Mouse (Mus musculus): ENCODE measurements around the gene Sirt4. TPM values are rescaled to one million over a fixed set of nuclear protein-coding genes. Genes with fewer than 3 reads are reported as not detected.
A peak's percentile ranks its signal among the peaks of the same experiment; 100 is the strongest.

The Sirt4 gene
- polyA plus RNA-seq, 1 experiment from 2014 or later = 19.0 TPM

DNA sequence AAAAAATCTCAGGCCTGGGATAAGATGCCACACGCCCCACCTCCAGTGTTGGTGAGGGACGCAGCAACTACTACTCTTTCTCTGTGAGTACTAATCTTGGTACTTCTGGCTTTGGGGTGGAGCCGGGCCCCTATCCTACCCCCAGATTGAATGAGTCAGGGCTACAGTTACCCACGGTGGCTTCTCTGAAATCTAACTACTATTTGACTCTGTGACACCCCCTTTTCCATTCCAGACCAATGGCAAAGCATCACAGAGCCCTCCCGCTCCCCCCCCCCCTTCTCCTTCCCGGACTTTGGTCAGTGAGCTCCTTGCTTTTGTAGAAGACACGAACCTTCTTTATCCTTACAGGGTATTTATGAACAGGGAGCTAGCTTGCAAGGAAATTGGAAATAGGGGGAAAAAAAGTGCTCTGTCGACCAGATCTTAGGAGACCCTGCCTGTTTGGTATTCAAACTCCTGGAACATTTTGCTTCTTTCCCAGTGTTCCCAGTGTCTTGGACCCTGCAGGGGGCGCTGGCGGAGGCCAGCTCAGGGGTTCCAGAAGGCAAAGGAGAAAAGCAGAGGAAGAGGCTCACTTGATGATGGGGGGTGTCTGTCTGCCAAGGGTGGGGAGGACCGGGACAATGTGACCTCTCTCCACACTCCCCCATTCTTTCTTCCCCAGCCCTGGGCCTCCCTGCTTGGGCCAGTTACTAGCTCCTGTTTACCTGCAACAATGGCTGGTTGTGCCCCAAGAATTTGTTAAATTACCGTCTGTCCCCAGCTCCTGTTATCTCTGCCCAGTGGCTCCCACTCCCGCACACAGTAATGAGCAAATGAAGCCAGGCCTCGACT, 53.2 kb downstream of the Sirt4 start:
- H3K9me3 ChIP-seq = no peaks in the 10 kb centered on the region
- DNase-seq (ENCODE audit: low spot score) = no peak
- H3K4me1 ChIP-seq = peaks cover 56% of the 10 kb centered on the region
- H3K36me3 ChIP-seq = peaks cover 16% of the 10 kb centered on the region
- peaks cover 41% of the 10 kb centered on the region for H3K27me3 ChIP-seq (ENCODE audit: insufficient read depth, poor library complexity, severe bottlenecking)
- WGBS = 9% methylated on average over 14 of the region's 14 CpGs
- peak overlapping the region; percentile 94 for H3K4me3 ChIP-seq
- H3K27ac ChIP-seq = peak overlapping the region; percentile 95

DNA sequence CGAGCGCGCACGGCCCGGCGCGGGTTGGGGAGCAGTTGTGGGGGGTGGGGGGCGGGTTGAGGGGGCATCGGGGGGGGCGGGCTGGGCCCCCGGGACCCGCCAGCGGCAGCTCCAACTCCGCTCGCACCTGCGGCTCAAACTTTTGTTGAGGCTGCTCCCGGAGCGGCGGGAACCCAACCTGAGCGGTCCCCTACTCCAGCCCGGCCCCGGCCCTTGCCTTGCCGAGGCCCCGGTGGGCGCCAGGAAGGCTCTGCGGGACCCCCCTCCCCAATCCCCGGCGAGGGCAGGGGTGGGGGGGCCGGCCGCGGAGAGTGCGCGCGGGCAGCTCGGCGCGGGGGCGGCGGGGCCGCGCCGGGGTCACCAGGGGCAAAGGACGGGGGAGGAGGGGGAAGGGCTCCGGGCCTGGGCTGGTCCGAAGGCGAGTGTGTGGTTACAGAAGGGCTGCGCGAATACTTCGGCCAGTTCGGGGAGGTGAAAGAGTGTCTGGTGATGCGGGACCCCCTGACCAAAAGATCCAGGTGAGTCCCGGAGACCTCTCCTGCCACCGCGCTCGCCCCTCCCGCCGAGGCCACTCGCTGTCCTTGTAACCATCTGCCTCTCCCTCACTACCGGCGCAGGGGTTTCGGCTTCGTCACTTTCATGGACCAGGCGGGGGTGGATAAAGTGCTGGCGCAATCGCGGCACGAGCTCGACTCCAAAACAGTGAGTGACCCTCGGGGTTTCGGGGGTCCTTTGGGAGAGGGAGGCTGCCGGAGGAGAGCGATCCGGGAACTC, 54.2 kb downstream of the Sirt4 start:
- peak overlapping the region; percentile 95 for H3K27ac ChIP-seq
- H3K4me1 ChIP-seq = peaks cover 47% of the 10 kb centered on the region
- DNase-seq (ENCODE audit: low spot score) = no peak

DNA sequence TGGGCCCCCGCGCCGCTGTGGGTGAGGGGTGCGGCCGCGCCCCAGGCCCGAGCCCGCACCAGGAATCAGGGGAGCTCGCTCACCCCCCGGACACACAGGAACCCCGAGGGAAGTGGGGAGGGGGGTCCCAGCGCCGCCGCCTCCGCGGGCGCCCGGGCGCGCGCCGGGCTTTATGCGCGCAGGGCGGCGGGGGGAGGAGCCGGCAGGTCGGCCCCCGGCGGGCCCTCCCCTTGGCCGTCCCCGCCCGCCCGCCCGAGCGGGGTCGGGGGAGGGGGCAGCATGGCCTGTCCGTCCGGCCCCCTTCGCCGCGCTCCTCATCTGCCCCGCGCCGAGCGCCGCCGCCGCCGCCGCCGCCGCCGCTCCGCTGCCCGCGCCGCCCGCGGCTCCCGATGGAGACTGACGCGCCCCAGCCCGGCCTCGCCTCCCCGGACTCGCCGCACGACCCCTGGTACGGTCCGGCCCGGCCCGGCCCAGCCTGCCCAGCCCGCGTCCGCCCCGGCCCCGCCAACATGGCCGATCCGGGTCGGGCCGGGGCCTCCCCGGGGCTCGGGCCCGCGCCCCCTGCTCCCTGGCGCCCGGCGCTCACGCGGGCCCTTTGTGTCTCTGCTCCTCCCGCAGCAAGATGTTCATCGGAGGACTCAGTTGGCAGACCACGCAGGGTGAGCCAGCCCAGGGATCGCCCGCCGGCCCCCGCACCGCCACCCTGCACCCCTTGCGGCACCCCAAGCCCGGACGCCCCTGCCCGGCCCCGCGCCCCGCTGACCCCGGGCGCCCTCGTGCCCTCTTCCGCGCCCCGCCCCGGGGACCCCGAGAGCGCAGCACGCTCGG, 55.0 kb downstream of the Sirt4 start, which contains the start of gene Msi1:
TSS of gene Msi1 (plus strand) at position 241 of the 828 bp plus-strand sequence.
- peaks cover 10% of the 10 kb centered on the region for H3K36me3 ChIP-seq
- no peak for DNase-seq (ENCODE audit: low spot score)
- H3K4me1 ChIP-seq = peaks cover 39% of the 10 kb centered on the region
- H3K4me3 ChIP-seq = peak within 1 kb of the TSS; percentile 94
- H3K27ac ChIP-seq = peak within 1 kb of the TSS; percentile 95
- H3K9me3 ChIP-seq = no peaks in the 10 kb centered on the region
- WGBS = 3% methylated on average over 95 of the region's 117 CpGs
- H3K27me3 ChIP-seq (ENCODE audit: insufficient read depth, poor library complexity, severe bottlenecking) = peaks cover 41% of the 10 kb centered on the region

More for the DNA sequence above, 54.2 kb downstream of the Sirt4 start:
- H3K36me3 ChIP-seq = peaks cover 16% of the 10 kb centered on the region
- peak overlapping the region; percentile 94 for H3K4me3 ChIP-seq
- under 1% methylated on average over 60 of the region's 73 CpGs for WGBS
- H3K27me3 ChIP-seq (ENCODE audit: insufficient read depth, poor library complexity, severe bottlenecking) = peaks cover 41% of the 10 kb centered on the region
- no peaks in the 10 kb centered on the region for H3K9me3 ChIP-seq

DNA sequence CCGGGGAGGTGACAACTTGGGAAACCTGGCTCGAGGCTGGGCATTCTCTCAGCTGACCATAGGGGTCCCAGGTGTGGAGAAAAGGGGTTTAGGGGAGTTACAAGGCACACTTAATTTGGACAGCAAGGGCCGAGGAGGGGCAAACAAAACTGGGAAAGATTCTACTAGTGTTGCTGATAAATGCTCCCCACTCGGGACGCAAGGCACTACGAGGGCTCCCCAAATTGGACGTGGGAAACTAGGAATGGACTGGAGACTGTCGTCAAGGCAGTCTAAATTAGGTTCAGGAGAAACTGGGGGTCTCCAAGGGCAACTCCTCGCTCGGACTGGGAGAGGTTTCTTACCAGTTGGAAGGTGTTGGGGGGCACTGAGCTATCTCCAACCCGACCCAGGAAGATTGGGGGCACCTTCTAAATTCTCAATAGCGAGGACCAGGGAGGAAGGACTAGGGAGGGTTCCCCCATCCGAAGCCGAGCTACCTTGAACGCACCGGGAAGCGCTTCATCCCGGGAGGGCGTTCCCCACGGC, 55.6 kb downstream of the Sirt4 start:
- WGBS = 2% methylated on average over 20 of the region's 20 CpGs
- Histone ChIP-seq H3K4me1 (peaks cover 36% of the 10 kb centered on the region), H3K27ac (peak overlapping the region; percentile 95), H3K4me3 (peak overlapping the region; percentile 94), H3K27me3 (ENCODE audit: insufficient read depth, poor library complexity, severe bottlenecking) (peaks cover 41% of the 10 kb centered on the region), H3K9me3 (no peaks in the 10 kb centered on the region), H3K36me3 (peaks cover 10% of the 10 kb centered on the region)
- DNase-seq (ENCODE audit: low spot score) = no peak

Other genes with a start within 250 kb of the Sirt4 start
- 88.7 and 117 TPM in 2 replicates for gene Pop5, start 248.9 kb downstream of the Sirt4 start, polyA plus RNA-seq (2016; fragmentation: Nextera tagmentation; extraction: Ambion mirVana)
- 102 and 117 TPM in 2 replicates for gene Rnf10, start 211.8 kb downstream of the Sirt4 start, polyA plus RNA-seq (2016; fragmentation: Nextera tagmentation; extraction: Ambion mirVana)
- gene Coq5, start 205.1 kb downstream of the Sirt4 start, polyA plus RNA-seq (2016; fragmentation: Nextera tagmentation; extraction: Ambion mirVana) = 78.2 and 87.8 TPM in 2 replicates
- gene Dynll1, start 183.7 kb downstream of the Sirt4 start, polyA plus RNA-seq (2016; fragmentation: Nextera tagmentation; extraction: Ambion mirVana) = 1,455 and 1,701 TPM in 2 replicates
- 154 and 293 TPM in 2 replicates for gene Srsf9, start 157.5 kb downstream of the Sirt4 start, polyA plus RNA-seq (2016; fragmentation: Nextera tagmentation; extraction: Ambion mirVana)
- gene Gatc, start 143.5 kb downstream of the Sirt4 start, polyA plus RNA-seq (2016; fragmentation: Nextera tagmentation; extraction: Ambion mirVana) = 22.8 and 25.8 TPM in 2 replicates
- gene Triap1, start 143.5 kb downstream of the Sirt4 start, polyA plus RNA-seq (2016; fragmentation: Nextera tagmentation; extraction: Ambion mirVana) = 40.3 and 46.7 TPM in 2 replicates
- 1,049 and 1,325 TPM in 2 replicates for gene Cox6a1, start 135.7 kb downstream of the Sirt4 start, polyA plus RNA-seq (2016; fragmentation: Nextera tagmentation; extraction: Ambion mirVana)
- gene Msi1, start 55.1 kb downstream of the Sirt4 start, polyA plus RNA-seq (2016; fragmentation: Nextera tagmentation; extraction: Ambion mirVana) = 9.6 and 17.1 TPM in 2 replicates
- 0.48 and 1.4 TPM in 2 replicates for gene Pla2g1b, start 18.5 kb downstream of the Sirt4 start, polyA plus RNA-seq (2016; fragmentation: Nextera tagmentation; extraction: Ambion mirVana)
- 30.3 and 31.9 TPM in 2 replicates for gene Pxn, start 22.0 kb upstream of the Sirt4 start, polyA plus RNA-seq (2016; fragmentation: Nextera tagmentation; extraction: Ambion mirVana)
- 1,223 and 1,345 TPM in 2 replicates for gene Rplp0, start 74.7 kb upstream of the Sirt4 start, polyA plus RNA-seq (2016; fragmentation: Nextera tagmentation; extraction: Ambion mirVana)
- gene Gcn1l1, start 80.5 kb upstream of the Sirt4 start, polyA plus RNA-seq (2016; fragmentation: Nextera tagmentation; extraction: Ambion mirVana) = 47.8 and 49.8 TPM in 2 replicates
- gene Rab35, start 147.2 kb upstream of the Sirt4 start, polyA plus RNA-seq (2016; fragmentation: Nextera tagmentation; extraction: Ambion mirVana) = 16.5 and 18.8 TPM in 2 replicates
- 8.2 and 11.1 TPM in 2 replicates for gene Bicdl1, start 246.9 kb upstream of the Sirt4 start, polyA plus RNA-seq (2016; fragmentation: Nextera tagmentation; extraction: Ambion mirVana)

All from heart, embryonic 10.5 days (tissue).